Mouse (Mus musculus) lung, embryonic 14.5 days (tissue): ENCODE measurements at regions not wholly inside any gene's neighbourhood (a gene's known extent, or its start where the extent isn't known, plus 50 kb on each side); places are given as distances from the start of the nearest gene placed in this dataset.

Experiments
- ATAC-seq: fragments of 200-750 bp; cut with Nextera tagmentation; 2 replicates; pipeline ENCODE4 v1.8.0; 2017; ENCODE audit warnings: mild to moderate bottlenecking, moderate TSS enrichment, moderate library complexity; ENCODE audit not compliant: insufficient read depth
- DNase-seq: peaks from one replicate; pipeline ENCODE4 v3.0.0-alpha.2; 2015
- H3K27ac ChIP-seq: fragments of 300-500 bp; sonication (generic); 2 replicates; pipeline ENCODE4 v1.5.1; 2014; ENCODE audit warnings: low read depth, mild to moderate bottlenecking, moderate library complexity
- H3K27me3 ChIP-seq: fragments of 300-500 bp; sonication (generic); 2 replicates; pipeline ENCODE4 v1.6.1; 2014; ENCODE audit warnings: low read length, control low read depth; ENCODE audit not compliant: insufficient read depth
- H3K36me3 ChIP-seq: fragments of 300-500 bp; sonication (generic); 2 replicates; pipeline ENCODE4 v1.6.1; 2014; ENCODE audit warnings: control low read depth; ENCODE audit not compliant: insufficient read depth
- H3K4me1 ChIP-seq: fragments of 300-500 bp; sonication (generic); 2 replicates; pipeline ENCODE4 v1.6.1; 2014; ENCODE audit warnings: antibody characterized with exemption, control low read depth; ENCODE audit not compliant: insufficient read depth
- H3K4me2 ChIP-seq: fragments of 300-500 bp; sonication (generic); 2 replicates; pipeline ENCODE4 v1.6.1; 2014; ENCODE audit warnings: mild to moderate bottlenecking
- H3K4me3 ChIP-seq: fragments of 300-500 bp; sonication (generic); 2 replicates; pipeline ENCODE4 v1.5.1; 2014; ENCODE audit warnings: low read depth, low read length
- H3K9ac ChIP-seq: fragments of 300-500 bp; sonication (generic); 2 replicates; pipeline ENCODE4 v1.6.1; 2014
- H3K9me3 ChIP-seq: fragments of 300-500 bp; sonication (generic); 2 replicates; pipeline ENCODE4 v1.6.1; 2016; ENCODE audit warnings: low read depth, low read length, control low read depth
- CTCF ChIP-seq: IDR thresholded peaks from 2 replicates; pipeline ENCODE4 v1.5.1; 2016; ENCODE audit warnings: antibody characterized with exemption, low read depth
- WGBS: fragments of 180-500 bp; shearing (Covaris S2); extraction: QIAGEN DNeasy Blood & Tissue Kit; methylation state at CpG from one replicate; pipeline ENCODE4 v1.1.7; 2014; 5-methylcytosine and 5-hydroxymethylcytosine counted together

- no peak for ATAC-seq
- no peaks in the 10 kb centered on the region for H3K9me3 ChIP-seq
- DNase-seq = no peak
- H3K9ac ChIP-seq = no peak overlapping the region
- H3K4me2 ChIP-seq = no peak overlapping the region
- no peaks in the 10 kb centered on the region for H3K4me1 ChIP-seq
- H3K27me3 ChIP-seq = no peaks in the 10 kb centered on the region
- H3K36me3 ChIP-seq = no peaks in the 10 kb centered on the region
- no peak for TF ChIP-seq CTCF
- H3K27ac ChIP-seq = no peak overlapping the region
- WGBS = 79% methylated on average over 4 of the region's 4 CpGs
- H3K4me3 ChIP-seq = no peak overlapping the region
These were observed 365.5 kb downstream of the Setd4 start for GRCm38 (mm10) chr16:93238326-93238725.

DNA sequence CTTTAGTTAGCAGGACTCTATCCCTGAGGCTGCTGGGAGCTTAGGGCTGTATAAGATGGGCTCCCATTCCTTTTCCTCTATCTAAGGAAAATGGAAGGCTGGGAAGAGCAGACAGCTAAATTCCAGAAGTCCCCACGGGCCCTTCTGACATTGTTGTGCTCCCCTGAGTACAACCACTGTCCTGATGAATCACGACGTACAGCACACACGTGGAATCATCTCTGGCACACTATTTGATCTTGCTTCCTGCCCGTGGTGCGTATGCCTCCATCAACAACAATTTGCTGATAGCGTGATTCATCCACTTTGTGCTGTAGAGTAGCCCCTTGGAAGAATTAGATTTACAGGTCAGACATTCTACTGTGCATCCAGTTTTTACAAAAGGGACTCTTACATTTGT, 378.2 kb downstream of the Setd4 start:
- Histone ChIP-seq H3K4me1 (no peaks in the 10 kb centered on the region), H3K27me3 (no peaks in the 10 kb centered on the region), H3K4me2 (no peak overlapping the region), H3K9ac (no peak overlapping the region), H3K4me3 (no peak overlapping the region), H3K36me3 (no peaks in the 10 kb centered on the region), H3K27ac (no peak overlapping the region), H3K9me3 (no peaks in the 10 kb centered on the region)
- no peak for TF ChIP-seq CTCF
- no peak for ATAC-seq
- WGBS = 79% methylated on average over 7 of the region's 7 CpGs
- DNase-seq = no peak

GRCm38 (mm10) chr16:93225196-93225595, 378.7 kb downstream of the Setd4 start:
- no peak overlapping the region for H3K27ac ChIP-seq
- H3K27me3 ChIP-seq = no peaks in the 10 kb centered on the region
- H3K4me2 ChIP-seq = no peak overlapping the region
- H3K9ac ChIP-seq = no peak overlapping the region
- no peaks in the 10 kb centered on the region for H3K9me3 ChIP-seq
- no peak for TF ChIP-seq CTCF
- no peak for ATAC-seq
- DNase-seq = no peak
- H3K4me1 ChIP-seq = no peaks in the 10 kb centered on the region
- WGBS = 89% methylated on average over 2 of the region's 2 CpGs
- no peaks in the 10 kb centered on the region for H3K36me3 ChIP-seq
- H3K4me3 ChIP-seq = no peak overlapping the region

GRCm38 (mm10) chr16:93219731-93220130, 384.1 kb downstream of the Setd4 start:
- H3K4me1 ChIP-seq = no peaks in the 10 kb centered on the region
- DNase-seq (no peak), ATAC-seq (no peak)
- no peak overlapping the region for H3K4me3 ChIP-seq
- no peaks in the 10 kb centered on the region for H3K36me3 ChIP-seq
- H3K9ac ChIP-seq = no peak overlapping the region
- no peak overlapping the region for H3K27ac ChIP-seq
- no peak overlapping the region for H3K4me2 ChIP-seq
- no peak for TF ChIP-seq CTCF
- H3K27me3 ChIP-seq = no peaks in the 10 kb centered on the region
- no peaks in the 10 kb centered on the region for H3K9me3 ChIP-seq
- WGBS = 75% methylated on average over 9 of the region's 9 CpGs

GRCm38 (mm10) chr16:93218402-93218801, 385.5 kb downstream of the Setd4 start:
- ATAC-seq (no peak), DNase-seq (peak; percentile 16)
- 66% methylated on average over 10 of the region's 10 CpGs for WGBS
- Histone ChIP-seq H3K9ac (no peak overlapping the region), H3K9me3 (no peaks in the 10 kb centered on the region), H3K36me3 (no peaks in the 10 kb centered on the region), H3K27me3 (no peaks in the 10 kb centered on the region), H3K4me1 (no peaks in the 10 kb centered on the region), H3K4me3 (no peak overlapping the region), H3K4me2 (no peak overlapping the region), H3K27ac (no peak overlapping the region)
- peak; percentile 48 for TF ChIP-seq CTCF

DNA sequence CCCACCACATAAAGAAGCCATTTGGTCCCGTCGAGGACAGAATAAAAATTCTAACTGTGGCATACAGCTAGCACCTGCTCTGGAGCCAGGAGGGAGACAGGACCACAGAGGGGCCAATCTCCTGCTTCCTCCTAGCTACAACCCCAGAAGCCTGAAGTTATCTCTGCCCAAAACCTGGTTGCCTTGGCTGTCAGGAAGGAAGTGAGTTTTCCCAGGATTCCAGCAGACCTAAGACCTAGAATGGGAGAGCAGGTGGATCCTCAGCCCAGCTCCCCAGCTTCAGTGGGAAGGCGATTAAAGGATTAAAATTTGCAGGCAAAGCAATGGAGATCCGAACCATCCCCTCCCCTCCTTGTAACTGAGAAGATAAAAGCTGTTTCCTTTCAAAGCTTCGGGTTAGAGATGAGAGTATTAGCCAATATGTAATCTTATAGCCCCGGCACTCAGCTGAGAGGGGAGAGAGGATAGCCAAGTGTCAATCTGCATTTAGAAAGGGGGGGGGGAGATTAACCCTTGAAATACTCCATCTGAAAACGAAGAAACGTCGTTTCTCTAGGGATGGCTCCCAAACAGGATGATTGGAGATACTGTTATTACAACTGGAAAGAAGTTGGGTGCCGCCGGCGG, 386.1 kb downstream of the Setd4 start:
- TF ChIP-seq CTCF = no peak
- no peaks in the 10 kb centered on the region for H3K27me3 ChIP-seq
- H3K27ac ChIP-seq = no peak overlapping the region
- H3K4me1 ChIP-seq = no peaks in the 10 kb centered on the region
- no peak overlapping the region for H3K4me2 ChIP-seq
- H3K4me3 ChIP-seq = no peak overlapping the region
- H3K9me3 ChIP-seq = no peaks in the 10 kb centered on the region
- 35% methylated on average over 12 of the region's 12 CpGs for WGBS
- no peaks in the 10 kb centered on the region for H3K36me3 ChIP-seq
- H3K9ac ChIP-seq = no peak overlapping the region
- ATAC-seq (no peak), DNase-seq (no peak)

GRCm38 (mm10) chr16:93215630-93216029, 388.2 kb downstream of the Setd4 start:
- no peak for DNase-seq

GRCm38 (mm10) chr16:93213618-93214017, 387.7 kb upstream of the Runx1 start:
- Histone ChIP-seq H3K27me3 (no peaks in the 10 kb centered on the region), H3K27ac (no peak overlapping the region), H3K9me3 (no peaks in the 10 kb centered on the region), H3K9ac (no peak overlapping the region), H3K4me3 (no peak overlapping the region), H3K36me3 (no peaks in the 10 kb centered on the region), H3K4me2 (no peak overlapping the region), H3K4me1 (no peaks in the 10 kb centered on the region)
- TF ChIP-seq CTCF = no peak
- ATAC-seq = no peak
- DNase-seq = no peak
- WGBS = 88% methylated on average over 6 of the region's 6 CpGs

More at GRCm38 (mm10) chr16:93215630-93216029, 388.2 kb downstream of the Setd4 start:
- no peak for TF ChIP-seq CTCF
- no peak for ATAC-seq
- no peaks in the 10 kb centered on the region for H3K9me3 ChIP-seq
- no peak overlapping the region for H3K27ac ChIP-seq
- no peaks in the 10 kb centered on the region for H3K4me1 ChIP-seq
- WGBS = 84% methylated on average over 4 of the region's 4 CpGs
- H3K36me3 ChIP-seq = no peaks in the 10 kb centered on the region
- no peak overlapping the region for H3K4me3 ChIP-seq
- H3K9ac ChIP-seq = no peak overlapping the region
- no peak overlapping the region for H3K4me2 ChIP-seq
- no peaks in the 10 kb centered on the region for H3K27me3 ChIP-seq
